Mouse (Mus musculus): ENCODE measurements at regions not wholly inside any gene's neighbourhood (a gene's known extent, or its start where the extent isn't known, plus 50 kb on each side); places are given as distances from the start of the nearest gene placed in this dataset.

DNA sequence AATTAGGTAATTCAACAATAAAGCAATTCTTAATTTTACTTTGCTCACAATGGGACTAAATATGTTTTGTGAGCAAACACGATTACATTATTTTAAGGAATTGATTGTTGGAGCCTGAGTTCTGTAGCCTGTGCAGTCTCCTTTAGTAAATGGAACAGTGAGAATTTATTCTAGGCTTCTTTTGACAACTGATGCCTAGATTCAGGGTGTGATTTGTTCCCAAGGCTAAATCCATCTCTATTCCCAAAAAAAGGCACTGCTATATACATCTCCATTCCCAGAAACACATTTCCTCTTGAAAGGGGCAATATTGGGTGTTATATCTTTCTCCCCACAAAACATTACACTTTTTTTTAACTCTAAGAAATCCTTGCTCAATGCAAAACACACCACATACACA lies 599.4 kb upstream of the Cdh8 start:
- no peak for ATAC-seq (ENCODE audit: insufficient number of reproducible peaks, insufficient read depth, low FRiP score, low read depth)
- WGBS = 68% methylated on average over 1 of the region's 1 CpGs
- H3K36me3 ChIP-seq (ENCODE audit: control insufficient read depth, insufficient read depth, low read length) = no peaks in the 10 kb centered on the region
- H3K27ac ChIP-seq (replicated peaks in 1 of 2; ENCODE audit: control insufficient read depth in 1 of 2, insufficient read depth in 1 of 2, low read depth in 2 of 2, low read length in 2 of 2) = no peak overlapping the region
- no peak overlapping the region for H3K4me3 ChIP-seq (ENCODE audit: control insufficient read depth in 1 of 2, insufficient read depth in 1 of 2, low read depth in 1 of 2, low read length in 2 of 2)
- H3K4me2 ChIP-seq (ENCODE audit: low read length) = no peak overlapping the region
- H3K9ac ChIP-seq (ENCODE audit: low read length) = no peak overlapping the region
- H3K9me3 ChIP-seq (ENCODE audit: control insufficient read depth, low read length) = no peaks in the 10 kb centered on the region
- H3K4me1 ChIP-seq (ENCODE audit: control insufficient read depth in 2 of 2, insufficient read depth in 2 of 2, low read length in 2 of 2) = no peaks in the 10 kb centered on the region
- no peaks in the 10 kb centered on the region for H3K27me3 ChIP-seq (ENCODE audit: control insufficient read depth, insufficient read depth, low read length)

DNA sequence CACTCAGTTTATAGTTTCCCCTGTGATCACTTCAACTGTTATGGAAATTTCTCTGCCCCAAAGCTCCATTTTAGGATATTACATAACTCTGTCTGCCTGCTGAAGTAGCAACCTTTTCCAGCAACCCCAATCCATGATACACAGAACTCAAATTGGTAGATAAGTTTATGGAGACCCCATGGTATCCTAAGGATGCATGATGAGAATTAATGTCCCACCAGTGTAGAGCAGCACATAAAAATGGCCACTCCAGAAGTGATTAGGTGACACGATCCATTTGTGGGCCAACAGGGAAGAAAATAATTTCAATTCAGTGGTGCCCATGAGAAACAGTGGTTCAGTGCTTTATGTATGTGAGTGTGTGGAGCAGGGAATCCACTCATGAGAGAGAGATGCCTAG lies 583.3 kb upstream of the Cdh8 start:
- H3K27me3 ChIP-seq (ENCODE audit: control insufficient read depth, insufficient read depth, low read length) = no peaks in the 10 kb centered on the region
- no peaks in the 10 kb centered on the region for H3K4me1 ChIP-seq (ENCODE audit: control insufficient read depth in 2 of 2, insufficient read depth in 2 of 2, low read length in 2 of 2)
- H3K27ac ChIP-seq (replicated peaks in 1 of 2; ENCODE audit: control insufficient read depth in 1 of 2, insufficient read depth in 1 of 2, low read depth in 2 of 2, low read length in 2 of 2) = no peak overlapping the region
- H3K4me2 ChIP-seq (ENCODE audit: low read length) = no peak overlapping the region
- no peaks in the 10 kb centered on the region for H3K36me3 ChIP-seq (ENCODE audit: control insufficient read depth, insufficient read depth, low read length)
- H3K9me3 ChIP-seq (ENCODE audit: control insufficient read depth, low read length) = no peaks in the 10 kb centered on the region
- H3K4me3 ChIP-seq (ENCODE audit: control insufficient read depth in 1 of 2, insufficient read depth in 1 of 2, low read depth in 1 of 2, low read length in 2 of 2) = no peak overlapping the region
- 76% methylated on average over 1 of the region's 1 CpGs for WGBS
- ATAC-seq (ENCODE audit: insufficient number of reproducible peaks, insufficient read depth, low FRiP score, low read depth) = no peak
- no peak overlapping the region for H3K9ac ChIP-seq (ENCODE audit: low read length)

DNA sequence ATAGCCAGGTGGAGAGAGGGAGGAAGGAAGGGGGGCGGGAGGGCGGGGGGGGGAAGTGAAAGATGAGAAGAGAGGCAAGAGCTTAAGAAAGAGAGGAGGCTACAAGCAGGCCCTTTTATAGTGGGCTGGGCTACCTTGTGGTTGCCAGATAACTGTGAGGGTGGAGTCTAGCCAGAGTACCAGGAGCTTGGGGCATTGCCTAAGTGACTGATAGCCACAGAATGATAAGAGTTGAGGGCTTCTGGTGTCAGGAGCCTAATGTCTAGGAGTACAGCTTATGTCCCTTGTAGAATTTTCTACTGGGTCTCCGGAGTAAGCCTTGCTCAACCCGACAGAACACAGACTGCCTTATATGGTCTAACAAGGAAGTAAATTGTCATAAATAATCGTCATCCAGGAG lies 567.4 kb upstream of the Cdh8 start:
- no peak for ATAC-seq (ENCODE audit: insufficient number of reproducible peaks, insufficient read depth, low FRiP score, low read depth)
- no peak overlapping the region for H3K9ac ChIP-seq (ENCODE audit: low read length)
- H3K36me3 ChIP-seq (ENCODE audit: control insufficient read depth, insufficient read depth, low read length) = no peaks in the 10 kb centered on the region
- no peaks in the 10 kb centered on the region for H3K9me3 ChIP-seq (ENCODE audit: control insufficient read depth, low read length)
- no peaks in the 10 kb centered on the region for H3K4me1 ChIP-seq (ENCODE audit: control insufficient read depth in 2 of 2, insufficient read depth in 2 of 2, low read length in 2 of 2)
- WGBS = 41% methylated on average over 3 of the region's 5 CpGs
- no peaks in the 10 kb centered on the region for H3K27me3 ChIP-seq (ENCODE audit: control insufficient read depth, insufficient read depth, low read length)
- no peak overlapping the region for H3K4me2 ChIP-seq (ENCODE audit: low read length)
- H3K27ac ChIP-seq (replicated peaks in 1 of 2; ENCODE audit: control insufficient read depth in 1 of 2, insufficient read depth in 1 of 2, low read depth in 2 of 2, low read length in 2 of 2) = no peak overlapping the region
- H3K4me3 ChIP-seq (ENCODE audit: control insufficient read depth in 1 of 2, insufficient read depth in 1 of 2, low read depth in 1 of 2, low read length in 2 of 2) = no peak overlapping the region

DNA sequence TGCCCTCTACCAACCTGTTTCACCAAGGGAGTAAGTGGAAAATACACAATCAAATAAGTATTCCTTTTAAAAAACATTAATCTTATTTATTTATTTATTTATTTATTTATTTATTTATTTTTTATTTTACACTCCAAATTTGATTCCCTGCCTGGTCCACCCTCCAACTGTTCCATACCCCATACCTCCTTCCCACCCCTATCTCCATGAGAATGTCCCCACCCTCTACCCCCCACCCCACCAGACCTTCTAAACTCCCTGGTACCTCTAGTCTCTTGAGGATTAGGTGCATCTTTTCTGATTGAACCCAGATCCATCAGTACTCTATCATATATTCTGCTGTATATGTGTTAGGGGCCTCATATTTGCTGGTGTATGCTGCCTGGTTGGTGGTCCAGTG lies 538.4 kb upstream of the Cdh8 start:
- Histone ChIP-seq H3K27ac (replicated peaks in 1 of 2; ENCODE audit: control insufficient read depth in 1 of 2, insufficient read depth in 1 of 2, low read depth in 2 of 2, low read length in 2 of 2) (no peak overlapping the region), H3K36me3 (ENCODE audit: control insufficient read depth, insufficient read depth, low read length) (no peaks in the 10 kb centered on the region), H3K4me1 (ENCODE audit: control insufficient read depth in 2 of 2, insufficient read depth in 2 of 2, low read length in 2 of 2) (peaks cover 3 to 9% of the 10 kb centered on the region in 2 experiments; a peak in 3 of 4 replicates), H3K27me3 (ENCODE audit: control insufficient read depth, insufficient read depth, low read length) (no peaks in the 10 kb centered on the region), H3K4me3 (ENCODE audit: control insufficient read depth in 1 of 2, insufficient read depth in 1 of 2, low read depth in 1 of 2, low read length in 2 of 2) (no peak overlapping the region), H3K4me2 (ENCODE audit: low read length) (no peak overlapping the region), H3K9me3 (ENCODE audit: control insufficient read depth, low read length) (no peaks in the 10 kb centered on the region), H3K9ac (ENCODE audit: low read length) (no peak overlapping the region)
- no peak for ATAC-seq (ENCODE audit: insufficient number of reproducible peaks, insufficient read depth, low FRiP score, low read depth)

DNA sequence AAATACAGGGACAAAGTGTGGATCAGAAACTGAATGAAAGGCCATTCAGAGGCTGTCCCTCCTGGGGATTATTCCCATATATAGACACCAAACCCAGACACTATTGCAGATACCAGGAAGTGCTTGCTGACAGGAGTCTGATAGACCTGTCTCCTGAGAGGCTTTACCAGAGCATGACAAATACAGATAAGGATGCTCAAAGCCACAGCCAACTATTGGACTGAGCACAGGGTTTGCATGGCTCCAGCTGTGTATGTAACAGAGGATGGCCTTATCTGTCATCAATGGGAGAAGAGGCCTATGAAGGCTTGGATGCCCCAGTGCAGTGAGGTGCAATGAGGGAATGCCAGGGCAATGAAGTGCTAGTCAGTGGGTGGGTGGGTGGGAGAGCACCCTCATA lies 537.6 kb upstream of the Cdh8 start:
- Histone ChIP-seq H3K4me1 (ENCODE audit: control insufficient read depth in 2 of 2, insufficient read depth in 2 of 2, low read length in 2 of 2) (peaks cover 3 to 9% of the 10 kb centered on the region in 2 experiments; a peak in 3 of 4 replicates), H3K4me3 (ENCODE audit: control insufficient read depth in 1 of 2, insufficient read depth in 1 of 2, low read depth in 1 of 2, low read length in 2 of 2) (no peak overlapping the region), H3K4me2 (ENCODE audit: low read length) (no peak overlapping the region), H3K9ac (ENCODE audit: low read length) (no peak overlapping the region), H3K27me3 (ENCODE audit: control insufficient read depth, insufficient read depth, low read length) (no peaks in the 10 kb centered on the region), H3K36me3 (ENCODE audit: control insufficient read depth, insufficient read depth, low read length) (no peaks in the 10 kb centered on the region), H3K9me3 (ENCODE audit: control insufficient read depth, low read length) (no peaks in the 10 kb centered on the region), H3K27ac (replicated peaks in 1 of 2; ENCODE audit: control insufficient read depth in 1 of 2, insufficient read depth in 1 of 2, low read depth in 2 of 2, low read length in 2 of 2) (no peak overlapping the region)
- ATAC-seq (ENCODE audit: insufficient number of reproducible peaks, insufficient read depth, low FRiP score, low read depth) = peak; percentile 75

DNA sequence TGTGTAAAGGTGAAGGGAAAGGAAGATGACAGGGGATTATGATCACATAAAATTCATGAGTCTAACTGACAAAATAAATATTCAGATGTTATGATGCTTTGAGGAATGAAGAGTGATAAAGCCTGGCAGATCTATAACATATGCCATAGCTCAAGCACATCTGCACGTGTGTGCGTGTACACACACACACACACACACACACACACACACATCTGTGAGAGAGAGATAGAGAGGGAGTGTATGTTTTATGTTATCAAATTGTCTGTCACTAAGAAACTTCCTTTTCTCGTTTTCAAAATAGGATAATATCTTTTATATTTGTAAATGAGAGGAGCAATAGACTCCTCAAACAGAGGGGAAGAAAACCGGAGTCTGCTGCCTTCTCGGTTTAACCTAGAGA lies 516.9 kb upstream of the Cdh8 start:
- H3K4me2 ChIP-seq (ENCODE audit: low read length) = no peak overlapping the region
- no peaks in the 10 kb centered on the region for H3K9me3 ChIP-seq (ENCODE audit: control insufficient read depth, low read length)
- H3K27me3 ChIP-seq (ENCODE audit: control insufficient read depth, insufficient read depth, low read length) = no peaks in the 10 kb centered on the region
- H3K4me1 ChIP-seq (ENCODE audit: control insufficient read depth in 2 of 2, insufficient read depth in 2 of 2, low read length in 2 of 2) = no peaks in the 10 kb centered on the region
- no peaks in the 10 kb centered on the region for H3K36me3 ChIP-seq (ENCODE audit: control insufficient read depth, insufficient read depth, low read length)
- no peak overlapping the region for H3K4me3 ChIP-seq (ENCODE audit: control insufficient read depth in 1 of 2, insufficient read depth in 1 of 2, low read depth in 1 of 2, low read length in 2 of 2)
- H3K27ac ChIP-seq (replicated peaks in 1 of 2; ENCODE audit: control insufficient read depth in 1 of 2, insufficient read depth in 1 of 2, low read depth in 2 of 2, low read length in 2 of 2) = no peak overlapping the region
- ATAC-seq (ENCODE audit: insufficient number of reproducible peaks, insufficient read depth, low FRiP score, low read depth) = no peak
- no peak overlapping the region for H3K9ac ChIP-seq (ENCODE audit: low read length)
- WGBS = 73% methylated on average over 5 of the region's 5 CpGs

Measured in heart, embryonic 14.5 days (tissue).